Mouse (Mus musculus) E14TG2a.4 (cell line): ENCODE measurements around the gene Nav3.

Experiments
- CTCF ChIP-seq: conservative IDR thresholded peaks from 2 replicates; pipeline ENCODE4 v1.5.1; 2014; ENCODE audit warnings: low read length
- NANOG ChIP-seq: IDR thresholded peaks from 2 replicates; pipeline ENCODE4 v1.6.1; 2014; ENCODE audit warnings: borderline replicate concordance, low read length, mixed read lengths

GRCm38 (mm10) chr10:109802236-109802635 lies 653.8 kb downstream of the Nav3 start:
- TF ChIP-seq CTCF (no peak), NANOG (no peak)
